Mouse (Mus musculus) ES-Bruce4 (cell line): ENCODE results near the gene Mapk8ip1.

Source experiments
- CTCF ChIP-seq: IDR thresholded peaks from one replicate; pipeline ENCODE4 v1.8.1; 2011; ENCODE audit warnings: low read depth, low read length
- EP300 ChIP-seq: IDR thresholded peaks from 2 replicates; pipeline ENCODE4 v1.6.1; 2011; ENCODE audit warnings: low read depth, low read length; ENCODE audit not compliant: insufficient read depth
- POLR2A ChIP-seq: IDR thresholded peaks from one replicate; pipeline ENCODE4 v1.8.1; 2011; ENCODE audit warnings: low read length; ENCODE audit not compliant: insufficient read depth

- TF ChIP-seq EP300 (no peak), CTCF (no peak), POLR2A (no peak)
Measured at GRCm38 (mm10) chr2:92395535-92395934, 5.5 kb downstream of the Mapk8ip1 start.
